Mouse (Mus musculus) kidney, adult 18-20 months (tissue): Measurements from ENCODE around the gene Slamf6.

Experiments
- DNase-seq: peaks from one replicate; pipeline ENCODE4 v3.0.0; 2021

Slamf6 gene

GRCm38 (mm10) chr1:171996701-171997100, 79.4 kb downstream of the Slamf6 start:
- DNase-seq = no peak

GRCm38 (mm10) chr1:171998820-171999597, 81.7 kb downstream of the Slamf6 start:
- DNase-seq = no peak

- DNase-seq = peak; percentile 37
Observed at GRCm38 (mm10) chr1:172000641-172001040, 83.3 kb downstream of the Slamf6 start.

- no peak for DNase-seq
Observed at GRCm38 (mm10) chr1:172001665-172002064, 84.3 kb downstream of the Slamf6 start.
